Mouse (Mus musculus) spleen, adult 2 months (tissue): Measurements from ENCODE around the gene Ndufs2.

Experiments
- CTCF ChIP-seq: fragments of 200-500 bp; IDR thresholded peaks from 2 replicates; pipeline ENCODE4 v1.5.1; 2011; ENCODE audit warnings: mild to moderate bottlenecking, inconsistent platforms; ENCODE audit not compliant: insufficient read depth, insufficient read length, insufficient replicate concordance; ENCODE audit errors: extremely low read depth
- POLR2A ChIP-seq: fragments of 200-500 bp; IDR thresholded peaks from 2 replicates; pipeline ENCODE4 v1.6.1; 2011; ENCODE audit warnings: low read depth, low read length, inconsistent platforms

- no peak for TF ChIP-seq POLR2A
- TF ChIP-seq CTCF = no peak
Observed at GRCm38 (mm10) chr1:171200769-171201168, 50.4 kb downstream of the Ndufs2 start.
